Mouse (Mus musculus) intestine, embryonic 16.5 days (tissue): ENCODE measurements around the gene Dedd. TPM values are rescaled to one million over a fixed set of nuclear protein-coding genes. Genes with fewer than 3 reads are reported as not detected.

Experiments used
- ATAC-seq: fragments of 200-750 bp; cut with Nextera tagmentation; 2 replicates; pipeline ENCODE4 v1.8.0; 2017; ENCODE audit warnings: moderate TSS enrichment, moderate library complexity
- H3K27ac ChIP-seq: fragments of 300-500 bp; sonication (generic); 2 replicates; pipeline ENCODE4 v1.5.1; 2014; ENCODE audit warnings: mild to moderate bottlenecking, low read length
- H3K27me3 ChIP-seq: fragments of 300-500 bp; sonication (generic); replicated peaks from 2 replicates; pipeline ENCODE4 v1.6.1; 2014; ENCODE audit warnings: low read length, control low read depth, mixed read lengths; ENCODE audit not compliant: control insufficient read depth, insufficient read depth
- H3K36me3 ChIP-seq: fragments of 300-500 bp; sonication (generic); 2 replicates; pipeline ENCODE4 v1.6.1; 2014; ENCODE audit warnings: low read length, control low read depth; ENCODE audit not compliant: control insufficient read depth, insufficient read depth
- H3K4me1 ChIP-seq: fragments of 300-500 bp; sonication (generic); 2 replicates; pipeline ENCODE4 v1.6.1; 2014; ENCODE audit warnings: low read length, control low read depth, mixed read lengths; ENCODE audit not compliant: control insufficient read depth, insufficient read depth
- H3K4me2 ChIP-seq: fragments of 300-500 bp; sonication (generic); 2 replicates; pipeline ENCODE4 v1.6.1; 2014; ENCODE audit warnings: low read depth, low read length, control low read depth
- H3K4me3 ChIP-seq: fragments of 300-500 bp; sonication (generic); 2 replicates; pipeline ENCODE4 v1.5.1; 2014; ENCODE audit warnings: mild to moderate bottlenecking, low read length
- H3K9ac ChIP-seq: fragments of 300-500 bp; sonication (generic); 2 replicates; pipeline ENCODE4 v1.6.1; 2014; ENCODE audit warnings: low read depth, low read length
- H3K9me3 ChIP-seq: fragments of 300-500 bp; sonication (generic); 2 replicates; pipeline ENCODE4 v1.6.1; 2016; ENCODE audit warnings: low read length, control low read depth; ENCODE audit not compliant: control insufficient read depth
- WGBS: fragments of 180-500 bp; shearing (Covaris S2); extraction: QIAGEN DNeasy Blood & Tissue Kit; methylation state at CpG from one replicate; pipeline ENCODE4 v1.1.7; 2014; 5-methylcytosine and 5-hydroxymethylcytosine counted together
- polyA plus RNA-seq: library from polyadenylated mRNA; unstranded; fragments of >200 nt; fragmentation: Nextera tagmentation; extraction: Ambion mirVana; gene quantifications from 2 replicates; pipeline ENCODE4 v1.2.1, GENCODE M21; 2015

Gene Dedd
- polyA plus RNA-seq: 42.6 and 46.8 TPM in 2 replicates

GRCm38 (mm10) chr1:171328839-171329432 is at the start of gene Dedd:
Dedd (plus strand) TSS chr1:171329145.
- H3K9ac ChIP-seq: peak within 1 kb of the TSS; percentile 99
- peaks cover 17% of the 10 kb centered on the region for H3K4me1 ChIP-seq
- H3K4me3 ChIP-seq: peak within 1 kb of the TSS; percentile 87
- no peaks in the 10 kb centered on the region for H3K27me3 ChIP-seq
- no peaks in the 10 kb centered on the region for H3K36me3 ChIP-seq
- H3K27ac ChIP-seq: peak within 1 kb of the TSS; percentile 100
- WGBS: under 1% methylated on average over 39 of the region's 48 CpGs
- no peaks in the 10 kb centered on the region for H3K9me3 ChIP-seq
- peak within 1 kb of the TSS; percentile 96 for H3K4me2 ChIP-seq
- ATAC-seq: peak; percentile 94

- Histone ChIP-seq H3K36me3 (peaks cover 27% of the 10 kb centered on the region), H3K27ac (no peak overlapping the region), H3K9ac (peak overlapping the region; percentile 79), H3K4me2 (peak overlapping the region; percentile 82), H3K9me3 (no peaks in the 10 kb centered on the region), H3K4me1 (peaks cover 14% of the 10 kb centered on the region; the same call in 1 of the 2 replicates), H3K4me3 (peak overlapping the region; percentile 68), H3K27me3 (no peaks in the 10 kb centered on the region)
- WGBS: 68% methylated on average over 5 of the region's 5 CpGs
- no peak for ATAC-seq
Measured at GRCm38 (mm10) chr1:171279721-171280120, 49.2 kb upstream of the Dedd start.

- peak; percentile 51 for ATAC-seq
- Histone ChIP-seq H3K27ac (peak overlapping the region; percentile 38), H3K4me2 (peak overlapping the region; percentile 82), H3K4me3 (peak overlapping the region; percentile 68), H3K4me1 (peaks cover 14% of the 10 kb centered on the region; the same call in 1 of the 2 replicates), H3K27me3 (no peaks in the 10 kb centered on the region), H3K9me3 (no peaks in the 10 kb centered on the region), H3K36me3 (peaks cover 23% of the 10 kb centered on the region), H3K9ac (peak overlapping the region; percentile 79)
- WGBS: 1% methylated on average over 25 of the region's 25 CpGs
Measured at GRCm38 (mm10) chr1:171280250-171280915, 48.6 kb upstream of the Dedd start.

DNA sequence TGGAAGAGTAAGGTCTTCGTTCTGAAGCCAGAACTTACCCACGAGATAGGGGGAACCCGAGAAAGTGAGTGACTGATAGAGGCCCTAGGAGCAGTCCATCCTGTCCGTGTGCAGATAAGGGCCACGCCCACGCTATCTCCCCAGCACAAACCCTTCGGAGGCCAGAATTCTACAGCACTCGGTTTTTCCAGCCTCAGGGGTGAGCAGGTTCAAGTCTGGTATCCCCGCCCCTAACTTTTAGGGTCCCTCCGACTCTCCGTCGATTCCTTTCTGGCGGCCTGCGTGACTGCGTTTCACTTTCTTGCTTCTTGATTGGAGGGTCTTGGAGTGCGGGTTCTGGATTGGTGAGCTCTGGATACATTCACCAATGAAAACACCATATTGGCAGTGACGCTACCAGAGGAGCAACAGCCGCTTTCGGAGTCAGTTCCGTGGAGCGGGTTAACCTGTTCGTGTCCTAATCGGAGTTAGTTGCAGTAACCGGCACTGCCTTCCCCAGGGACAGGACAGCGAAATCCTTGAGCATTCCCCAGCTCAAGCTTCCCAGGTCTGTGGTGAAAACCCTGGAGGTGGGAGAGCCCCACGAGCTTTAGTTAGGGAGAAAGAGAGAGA is 47.9 kb upstream of the Dedd start, which contains the start of gene Ppox:
Gene Ppox (minus strand): TSS at position 271 of the 612 bp plus-strand sequence.
- peak; percentile 98 for ATAC-seq
- Histone ChIP-seq H3K9ac (peak within 1 kb of the TSS; percentile 79), H3K36me3 (peaks cover 22% of the 10 kb centered on the region), H3K27ac (peak within 1 kb of the TSS; percentile 91), H3K4me1 (peaks cover 17% of the 10 kb centered on the region; the same call in 1 of the 2 replicates), H3K4me3 (peak within 1 kb of the TSS; percentile 68), H3K9me3 (no peaks in the 10 kb centered on the region), H3K27me3 (no peaks in the 10 kb centered on the region), H3K4me2 (peak within 1 kb of the TSS; percentile 83)
- under 1% methylated on average over 26 of the region's 26 CpGs for WGBS

DNA sequence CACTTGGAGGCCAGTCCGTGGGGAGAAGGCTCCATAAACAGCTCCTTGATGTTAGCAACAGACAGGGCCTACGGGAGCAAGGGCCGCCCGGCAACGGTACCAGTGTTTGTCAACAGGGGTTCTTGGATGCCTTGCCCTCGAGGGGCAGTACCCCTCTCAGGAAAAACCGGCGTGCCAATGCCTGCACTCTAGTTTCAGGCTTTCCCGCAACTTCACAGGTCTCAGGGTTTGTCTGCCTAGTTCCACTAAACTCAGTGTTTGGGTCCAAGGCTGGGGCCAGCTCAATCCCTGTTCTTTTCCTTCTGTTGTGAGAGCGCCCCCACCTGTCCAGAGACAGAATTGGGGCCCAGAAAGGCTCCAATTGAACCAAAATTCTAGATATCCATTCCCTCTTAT is 47.4 kb upstream of the Dedd start:
- Histone ChIP-seq H3K9me3 (no peaks in the 10 kb centered on the region), H3K27me3 (no peaks in the 10 kb centered on the region), H3K4me3 (peak overlapping the region; percentile 68), H3K36me3 (peaks cover 20% of the 10 kb centered on the region), H3K4me2 (peak overlapping the region; percentile 83), H3K27ac (peak overlapping the region; percentile 91), H3K4me1 (peaks cover 17% of the 10 kb centered on the region), H3K9ac (peak overlapping the region; percentile 77)
- under 1% methylated on average over 10 of the region's 10 CpGs for WGBS
- ATAC-seq: peak; percentile 58

DNA sequence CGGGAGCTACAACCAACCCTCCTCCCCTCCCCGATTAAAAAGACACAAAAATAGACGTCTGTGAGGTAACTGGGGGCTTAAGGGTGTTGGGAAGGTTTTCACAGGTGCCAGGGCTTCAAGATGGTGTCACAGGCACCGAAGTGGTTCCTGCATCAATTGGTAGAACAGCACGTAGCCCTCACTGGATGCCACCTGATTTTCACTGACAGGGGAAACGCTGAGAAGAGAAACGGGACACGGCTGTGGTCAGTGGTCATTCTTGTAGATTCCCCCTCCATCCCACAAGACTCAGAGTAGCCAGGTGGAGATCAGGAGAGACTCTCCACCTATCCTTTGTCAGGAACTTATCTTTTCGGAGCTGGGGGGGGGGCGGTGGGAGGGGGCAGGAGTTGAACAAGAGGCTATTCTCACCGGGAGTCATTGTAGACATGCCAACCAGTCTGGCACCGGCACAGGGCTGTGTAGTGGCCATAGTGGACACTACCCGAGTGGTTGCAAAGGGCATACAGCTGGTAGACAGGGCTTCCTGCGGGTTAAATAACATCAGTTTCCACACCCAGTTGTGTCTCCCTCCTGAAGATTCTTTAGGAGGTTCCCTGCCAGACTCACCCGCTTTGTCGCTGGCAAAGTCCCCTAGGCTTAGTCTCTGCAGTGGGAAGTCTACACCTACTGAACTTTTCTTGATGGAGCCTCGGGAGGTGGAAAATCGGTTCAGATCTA is 46.7 kb upstream of the Dedd start:
- H3K4me2 ChIP-seq: peak overlapping the region; percentile 83
- no peak overlapping the region; the same call in 1 of the 2 replicates for H3K27ac ChIP-seq
- 79% methylated on average over 18 of the region's 18 CpGs for WGBS
- H3K4me3 ChIP-seq: peak overlapping the region; percentile 68
- ATAC-seq: no peak
- no peaks in the 10 kb centered on the region for H3K9me3 ChIP-seq
- H3K36me3 ChIP-seq: peaks cover 14% of the 10 kb centered on the region
- H3K27me3 ChIP-seq: no peaks in the 10 kb centered on the region
- H3K9ac ChIP-seq: peak overlapping the region; percentile 77; the same call in 1 of the 2 replicates
- peaks cover 20% of the 10 kb centered on the region for H3K4me1 ChIP-seq

- Histone ChIP-seq H3K27me3 (no peaks in the 10 kb centered on the region), H3K4me2 (no peak overlapping the region), H3K4me1 (peaks cover 23% of the 10 kb centered on the region), H3K9ac (no peak overlapping the region), H3K27ac (no peak overlapping the region), H3K4me3 (no peak overlapping the region), H3K36me3 (peaks cover 8% of the 10 kb centered on the region; the same call in 1 of the 2 replicates), H3K9me3 (no peaks in the 10 kb centered on the region)
- ATAC-seq: no peak
- WGBS: 91% methylated on average over 18 of the region's 18 CpGs
Measured at GRCm38 (mm10) chr1:171283188-171284160, 45.5 kb upstream of the Dedd start.

GRCm38 (mm10) chr1:171284491-171284890 is 44.5 kb upstream of the Dedd start:
- Histone ChIP-seq H3K4me3 (no peak overlapping the region), H3K27me3 (no peaks in the 10 kb centered on the region), H3K36me3 (peaks cover 8% of the 10 kb centered on the region; the same call in 1 of the 2 replicates), H3K4me1 (peaks cover 23% of the 10 kb centered on the region), H3K9me3 (no peaks in the 10 kb centered on the region), H3K9ac (no peak overlapping the region), H3K27ac (no peak overlapping the region), H3K4me2 (no peak overlapping the region)
- WGBS: 89% methylated on average over 15 of the region's 15 CpGs
- no peak for ATAC-seq
